Mouse (Mus musculus): Measurements from ENCODE around the gene Hmgcs2. TPM values are rescaled to one million over a fixed set of nuclear protein-coding genes. Genes with fewer than 3 reads are reported as not detected.

Gene Hmgcs2
- polyA plus RNA-seq, 1 experiment from 2014 or later: 10.8 TPM

Other genes starting within 250 kb of the Hmgcs2 start
- not detected in 2 replicates for gene Adam30, start 119.8 kb upstream of the Hmgcs2 start, polyA plus RNA-seq (2015; fragmentation: Nextera tagmentation; extraction: Ambion mirVana)
- not detected in 2 replicates for gene Reg4, start 58.3 kb upstream of the Hmgcs2 start, polyA plus RNA-seq (2015; fragmentation: Nextera tagmentation; extraction: Ambion mirVana)
- gene Phgdh, start 59.6 kb downstream of the Hmgcs2 start, polyA plus RNA-seq (2015; fragmentation: Nextera tagmentation; extraction: Ambion mirVana): 168 and 190 TPM in 2 replicates
- gene Zfp697, start 102.0 kb downstream of the Hmgcs2 start, polyA plus RNA-seq (2015; fragmentation: Nextera tagmentation; extraction: Ambion mirVana): 14.7 and 18.1 TPM in 2 replicates
- not detected in 2 replicates for gene Gm4450, start 176.7 kb downstream of the Hmgcs2 start, polyA plus RNA-seq (2015; fragmentation: Nextera tagmentation; extraction: Ambion mirVana)
- gene Hsd3b4, start 230.1 kb downstream of the Hmgcs2 start, polyA plus RNA-seq (2015; fragmentation: Nextera tagmentation; extraction: Ambion mirVana): not detected in 2 replicates